Mouse (Mus musculus): ENCODE data around the gene Gtf2f2. TPM values are rescaled to one million over a fixed set of nuclear protein-coding genes. Genes with fewer than 3 reads are reported as not detected.
"Not testable (repeated sequence)": the region's sequence is repeated elsewhere in the genome, so short reads cannot be mapped to it uniquely, and the experiment has no call there.

Gene Gtf2f2
- polyA plus RNA-seq, 1 experiment from 2014 or later = 40.5 TPM

DNA sequence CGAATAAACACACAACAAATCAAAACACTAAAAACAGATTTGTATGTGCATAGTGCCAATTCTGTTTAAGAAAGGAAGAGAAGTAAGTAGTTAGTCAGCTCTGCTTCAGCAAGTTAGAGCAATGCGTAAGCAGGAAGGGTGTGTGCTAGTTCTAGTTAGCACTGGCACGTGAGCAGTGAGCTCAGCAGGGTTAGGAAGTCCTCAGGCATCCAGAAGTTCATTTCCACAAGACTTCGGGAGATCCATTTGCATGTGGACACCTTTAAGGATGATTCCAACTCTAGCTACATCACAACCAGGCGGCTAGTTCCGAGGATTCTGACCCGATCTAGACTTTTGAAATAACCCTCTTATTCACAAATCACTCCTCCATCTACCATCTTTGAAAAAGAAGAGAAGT, 55.9 kb downstream of the Gtf2f2 start, which contains the start of gene Kctd4:
TSS of gene Kctd4 (plus strand) at position 244 of the 400 bp plus-strand sequence.
- Histone ChIP-seq H3K27ac (ENCODE audit: low read depth, low read length) (no peak within 1 kb of the TSS), H3K27me3 (ENCODE audit: control insufficient read depth, insufficient read depth, low read length) (no peaks in the 10 kb centered on the region)

DNA sequence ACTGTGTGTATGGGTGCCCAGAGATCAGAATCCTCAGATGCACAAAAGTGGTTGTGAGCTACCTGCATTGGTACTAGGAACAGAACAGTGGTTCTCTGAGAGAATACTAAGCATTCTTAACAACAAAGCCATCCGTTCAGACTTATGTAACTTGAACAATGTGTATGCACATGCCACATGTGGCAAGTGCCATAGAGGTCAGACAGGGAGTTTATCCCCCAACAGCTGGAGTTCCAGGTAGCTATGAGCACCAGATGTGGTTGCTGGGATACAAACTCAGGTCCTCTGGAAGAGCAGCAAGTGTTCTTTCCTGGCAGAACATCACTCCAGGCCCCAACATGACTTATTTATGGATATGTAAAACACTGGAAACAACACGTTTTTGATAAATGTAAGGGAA, 57.7 kb downstream of the Gtf2f2 start:
- WGBS = 68% methylated on average over 2 of the region's 2 CpGs
- Histone ChIP-seq H3K27ac (ENCODE audit: low read depth, low read length) (no peak overlapping the region), H3K4me2 (ENCODE audit: low read depth, low read length) (no peak overlapping the region), H3K9me3 (ENCODE audit: control insufficient read depth, low read length) (no peaks in the 10 kb centered on the region), H3K9ac (replicated peaks; ENCODE audit: low read depth, low read length) (no peak overlapping the region), H3K4me1 (ENCODE audit: control insufficient read depth, insufficient read depth, low read length) (no peaks in the 10 kb centered on the region), H3K4me3 (ENCODE audit: low read depth, low read length) (no peak overlapping the region), H3K36me3 (ENCODE audit: control insufficient read depth, insufficient read depth, low read length) (no peaks in the 10 kb centered on the region), H3K27me3 (ENCODE audit: control insufficient read depth, insufficient read depth, low read length) (no peaks in the 10 kb centered on the region)
- ATAC-seq (ENCODE audit: low read depth) = no peak

More for the DNA sequence above, 55.9 kb downstream of the Gtf2f2 start, which contains the start of gene Kctd4:
- no peak for ATAC-seq (ENCODE audit: low read depth)
- no peak within 1 kb of the TSS for H3K9ac ChIP-seq (replicated peaks; ENCODE audit: low read depth, low read length)
- H3K9me3 ChIP-seq (ENCODE audit: control insufficient read depth, low read length) = no peaks in the 10 kb centered on the region
- H3K4me2 ChIP-seq (ENCODE audit: low read depth, low read length) = no peak within 1 kb of the TSS
- H3K4me3 ChIP-seq (ENCODE audit: low read depth, low read length) = no peak within 1 kb of the TSS
- no peaks in the 10 kb centered on the region for H3K36me3 ChIP-seq (ENCODE audit: control insufficient read depth, insufficient read depth, low read length)
- H3K4me1 ChIP-seq (ENCODE audit: control insufficient read depth, insufficient read depth, low read length) = no peaks in the 10 kb centered on the region
- 94% methylated on average over 7 of the region's 7 CpGs for WGBS

DNA sequence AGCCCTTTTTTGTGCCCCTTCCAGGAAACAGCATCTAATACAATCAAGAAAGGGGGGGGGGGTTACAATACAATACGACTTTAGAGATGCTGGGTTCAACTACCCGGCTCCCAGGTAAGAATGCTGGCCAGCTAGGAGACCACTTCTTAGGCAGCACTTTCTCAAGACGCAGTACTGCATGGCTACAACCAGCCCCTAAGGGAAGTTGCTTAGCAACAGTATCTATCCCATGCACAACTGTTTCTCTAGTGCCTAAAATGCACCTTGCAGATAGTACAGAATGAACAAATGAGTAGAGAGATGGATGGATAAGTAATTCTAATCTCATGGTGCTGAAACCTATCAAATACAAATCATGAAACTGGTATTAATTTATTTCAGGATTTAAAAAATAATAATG, 63.0 kb downstream of the Gtf2f2 start:
- Histone ChIP-seq H3K9me3 (ENCODE audit: control insufficient read depth, low read length) (no peaks in the 10 kb centered on the region), H3K27me3 (ENCODE audit: control insufficient read depth, insufficient read depth, low read length) (no peaks in the 10 kb centered on the region), H3K4me2 (ENCODE audit: low read depth, low read length) (no peak overlapping the region), H3K4me1 (ENCODE audit: control insufficient read depth, insufficient read depth, low read length) (peaks cover 4% of the 10 kb centered on the region; the same call in 1 of the 2 replicates), H3K36me3 (ENCODE audit: control insufficient read depth, insufficient read depth, low read length) (no peaks in the 10 kb centered on the region), H3K9ac (replicated peaks; ENCODE audit: low read depth, low read length) (no peak overlapping the region), H3K27ac (ENCODE audit: low read depth, low read length) (0 out of 2 replicates have a peak overlapping the region, but pooled peaks have one; percentile 7), H3K4me3 (ENCODE audit: low read depth, low read length) (no peak overlapping the region)
- 47% methylated on average over 3 of the region's 3 CpGs for WGBS
- peak; percentile 46; the same call in 1 of the 2 replicates for ATAC-seq (ENCODE audit: low read depth)

DNA sequence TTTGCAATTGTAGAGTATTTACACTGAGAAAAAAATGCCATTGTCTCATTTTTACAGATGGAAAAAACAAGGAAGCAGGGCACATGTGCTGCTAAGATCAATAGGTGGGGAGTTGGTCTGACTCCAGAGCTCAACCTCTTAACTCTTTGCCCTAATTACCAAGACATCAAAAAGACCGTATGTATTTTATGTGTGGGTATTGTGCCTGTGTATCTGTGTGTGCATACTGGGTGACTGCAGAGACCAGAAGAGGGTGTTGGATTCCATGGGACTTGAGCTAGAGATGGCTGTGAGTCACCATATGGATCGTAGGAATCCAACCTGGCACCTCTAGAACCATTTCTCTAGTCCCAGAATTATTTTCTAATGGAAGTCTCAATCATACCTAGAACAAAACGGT, 68.3 kb downstream of the Gtf2f2 start:
- 95% methylated on average over 3 of the region's 3 CpGs for WGBS
- no peaks in the 10 kb centered on the region for H3K9me3 ChIP-seq (ENCODE audit: control insufficient read depth, low read length)
- no peaks in the 10 kb centered on the region for H3K36me3 ChIP-seq (ENCODE audit: control insufficient read depth, insufficient read depth, low read length)
- H3K27ac ChIP-seq (ENCODE audit: low read depth, low read length) = no peak overlapping the region
- ATAC-seq (ENCODE audit: low read depth) = no peak
- H3K4me3 ChIP-seq (ENCODE audit: low read depth, low read length) = no peak overlapping the region
- no peaks in the 10 kb centered on the region for H3K27me3 ChIP-seq (ENCODE audit: control insufficient read depth, insufficient read depth, low read length)
- no peaks in the 10 kb centered on the region; the same call in 1 of the 2 replicates for H3K4me1 ChIP-seq (ENCODE audit: control insufficient read depth, insufficient read depth, low read length)
- H3K9ac ChIP-seq (replicated peaks; ENCODE audit: low read depth, low read length) = no peak overlapping the region
- no peak overlapping the region for H3K4me2 ChIP-seq (ENCODE audit: low read depth, low read length)

DNA sequence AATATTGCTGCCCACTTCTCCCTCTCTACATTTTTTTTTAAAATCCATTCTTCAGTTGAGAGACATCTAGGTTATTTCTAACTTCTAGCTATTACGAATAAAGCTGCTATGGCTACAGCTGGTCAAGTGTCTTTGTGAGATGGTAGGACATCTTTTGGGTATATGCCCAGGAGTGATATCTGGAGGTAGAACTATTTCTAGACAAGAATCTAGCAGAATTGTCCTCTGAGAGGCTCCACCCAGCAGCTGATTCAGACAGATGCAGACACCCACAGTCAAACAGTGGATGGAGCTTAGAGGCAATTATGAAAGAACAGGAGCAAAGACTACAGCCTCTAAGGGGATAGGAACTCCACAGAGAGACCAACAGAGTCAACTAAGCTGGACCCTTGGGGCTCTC, 69.2 kb downstream of the Gtf2f2 start:
- Histone ChIP-seq H3K36me3 (ENCODE audit: control insufficient read depth, insufficient read depth, low read length) (no peaks in the 10 kb centered on the region), H3K27me3 (ENCODE audit: control insufficient read depth, insufficient read depth, low read length) (no peaks in the 10 kb centered on the region), H3K27ac (ENCODE audit: low read depth, low read length) (no peak overlapping the region), H3K4me3 (ENCODE audit: low read depth, low read length) (no peak overlapping the region), H3K9ac (replicated peaks; ENCODE audit: low read depth, low read length) (no peak overlapping the region), H3K4me2 (ENCODE audit: low read depth, low read length) (no peak overlapping the region), H3K4me1 (ENCODE audit: control insufficient read depth, insufficient read depth, low read length) (no peaks in the 10 kb centered on the region), H3K9me3 (ENCODE audit: control insufficient read depth, low read length) (no peaks in the 10 kb centered on the region)
- ATAC-seq (ENCODE audit: low read depth) = no peak
- 88% methylated on average over 1 of the region's 1 CpGs for WGBS

DNA sequence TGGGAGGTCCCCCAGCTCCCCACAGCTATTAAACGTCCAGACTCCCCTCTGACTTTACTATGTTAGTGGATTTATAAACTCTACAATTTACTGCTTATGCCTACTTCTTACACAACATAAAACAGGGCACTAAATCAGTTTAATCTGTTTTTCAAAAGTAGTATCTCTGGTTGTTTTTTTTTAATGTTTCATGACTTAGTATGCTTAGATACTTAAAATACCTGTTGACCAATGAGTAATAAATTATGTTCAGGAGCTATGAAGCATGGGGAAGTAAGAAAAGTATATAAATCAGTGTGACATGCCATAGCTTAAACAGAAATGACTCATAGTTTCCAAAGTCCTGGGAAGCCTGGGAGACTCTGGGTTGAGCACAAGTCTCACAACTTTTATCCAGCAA, 73.0 kb downstream of the Gtf2f2 start:
- no peaks in the 10 kb centered on the region for H3K4me1 ChIP-seq (ENCODE audit: control insufficient read depth, insufficient read depth, low read length)
- H3K27ac ChIP-seq (ENCODE audit: low read depth, low read length) = no peak overlapping the region
- H3K4me2 ChIP-seq (ENCODE audit: low read depth, low read length) = no peak overlapping the region
- no peaks in the 10 kb centered on the region for H3K9me3 ChIP-seq (ENCODE audit: control insufficient read depth, low read length)
- no peak overlapping the region for H3K9ac ChIP-seq (replicated peaks; ENCODE audit: low read depth, low read length)
- H3K36me3 ChIP-seq (ENCODE audit: control insufficient read depth, insufficient read depth, low read length) = no peaks in the 10 kb centered on the region
- WGBS = 53% methylated on average over 1 of the region's 1 CpGs
- no peak overlapping the region for H3K4me3 ChIP-seq (ENCODE audit: low read depth, low read length)
- ATAC-seq (ENCODE audit: low read depth) = no peak
- H3K27me3 ChIP-seq (ENCODE audit: control insufficient read depth, insufficient read depth, low read length) = no peaks in the 10 kb centered on the region

DNA sequence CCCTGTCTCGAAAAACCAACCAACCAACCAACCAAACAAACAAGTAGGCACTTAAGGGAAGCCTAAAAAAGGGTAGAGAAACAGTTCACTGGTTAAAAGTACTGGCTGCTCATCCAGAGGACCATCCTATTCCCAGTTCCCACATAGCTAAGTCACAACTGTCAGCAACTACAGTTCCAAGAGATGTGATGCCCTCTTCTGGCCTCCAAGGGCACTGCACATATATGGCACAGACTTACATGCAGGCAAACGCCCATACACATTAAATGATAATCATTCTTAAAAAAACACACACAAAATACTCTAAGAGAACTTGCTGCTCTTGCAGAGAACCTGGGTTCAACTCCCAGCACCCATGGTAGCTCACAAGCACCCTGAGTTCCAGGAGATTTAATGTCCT, 76.3 kb downstream of the Gtf2f2 start:
- no peak overlapping the region for H3K27ac ChIP-seq (ENCODE audit: low read depth, low read length)
- no peak overlapping the region for H3K4me2 ChIP-seq (ENCODE audit: low read depth, low read length)
- H3K9me3 ChIP-seq (ENCODE audit: control insufficient read depth, low read length) = no peaks in the 10 kb centered on the region
- H3K4me1 ChIP-seq (ENCODE audit: control insufficient read depth, insufficient read depth, low read length) = no peaks in the 10 kb centered on the region
- no peaks in the 10 kb centered on the region for H3K27me3 ChIP-seq (ENCODE audit: control insufficient read depth, insufficient read depth, low read length)
- H3K4me3 ChIP-seq (ENCODE audit: low read depth, low read length) = no peak overlapping the region
- no peak overlapping the region for H3K9ac ChIP-seq (replicated peaks; ENCODE audit: low read depth, low read length)
- ATAC-seq (ENCODE audit: low read depth) = no peak
- H3K36me3 ChIP-seq (ENCODE audit: control insufficient read depth, insufficient read depth, low read length) = no peaks in the 10 kb centered on the region
- 96% methylated on average over 2 of the region's 2 CpGs for WGBS

DNA sequence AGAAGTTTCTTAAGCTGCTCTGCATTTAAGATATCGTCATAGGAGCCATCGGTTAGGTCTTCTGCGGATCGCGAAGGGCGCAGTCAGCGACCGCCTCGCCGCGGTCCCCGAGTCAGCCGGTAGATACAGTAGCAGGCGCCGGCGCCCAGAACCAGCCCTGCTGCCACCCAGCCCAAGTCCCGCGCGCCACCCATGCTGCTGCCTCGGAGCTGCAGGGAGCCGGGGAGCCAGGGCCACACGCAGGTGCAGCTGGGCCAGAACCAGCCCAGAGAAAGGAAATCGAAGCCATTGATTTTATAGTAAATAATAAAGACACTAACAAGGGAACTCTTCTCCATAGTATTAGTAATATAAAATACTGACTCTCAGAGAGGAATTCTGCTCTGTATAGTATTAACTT, 79.4 kb downstream of the Gtf2f2 start:
- Histone ChIP-seq H3K4me3 (ENCODE audit: low read depth, low read length) (no peak overlapping the region), H3K4me2 (ENCODE audit: low read depth, low read length) (no peak overlapping the region), H3K9me3 (ENCODE audit: control insufficient read depth, low read length) (no peaks in the 10 kb centered on the region), H3K27me3 (ENCODE audit: control insufficient read depth, insufficient read depth, low read length) (no peaks in the 10 kb centered on the region), H3K4me1 (ENCODE audit: control insufficient read depth, insufficient read depth, low read length) (no peaks in the 10 kb centered on the region), H3K36me3 (ENCODE audit: control insufficient read depth, insufficient read depth, low read length) (no peaks in the 10 kb centered on the region), H3K9ac (replicated peaks; ENCODE audit: low read depth, low read length) (no peak overlapping the region), H3K27ac (ENCODE audit: low read depth, low read length) (no peak overlapping the region)
- 93% methylated on average over 23 of the region's 23 CpGs for WGBS
- ATAC-seq (ENCODE audit: low read depth) = no peak

DNA sequence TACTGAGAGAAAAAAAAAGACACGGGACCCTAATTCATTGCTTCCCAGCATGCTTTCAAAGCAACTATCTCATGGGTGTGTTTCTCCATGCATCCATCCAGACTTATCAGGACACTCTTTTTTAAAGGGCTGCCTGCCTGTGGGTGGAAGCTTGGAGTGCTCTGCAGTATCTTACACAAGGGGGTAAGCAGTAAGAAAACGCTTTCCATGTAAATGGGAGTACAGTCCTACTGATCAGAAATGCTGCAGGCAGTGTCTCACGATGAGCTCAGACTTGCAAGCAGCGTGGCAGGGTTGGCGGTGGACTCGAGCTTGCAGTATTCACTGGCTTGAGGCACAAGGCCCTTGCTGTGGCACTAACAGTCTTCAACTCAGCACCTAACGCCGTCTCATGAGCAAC, 81.0 kb downstream of the Gtf2f2 start:
- 89% methylated on average over 8 of the region's 8 CpGs for WGBS
- not testable (repeated sequence) for H3K4me1 ChIP-seq (ENCODE audit: control insufficient read depth, insufficient read depth, low read length); H3K27ac ChIP-seq (ENCODE audit: low read depth, low read length); H3K9ac ChIP-seq (replicated peaks; ENCODE audit: low read depth, low read length); H3K4me3 ChIP-seq (ENCODE audit: low read depth, low read length); H3K27me3 ChIP-seq (ENCODE audit: control insufficient read depth, insufficient read depth, low read length); H3K36me3 ChIP-seq (ENCODE audit: control insufficient read depth, insufficient read depth, low read length); H3K4me2 ChIP-seq (ENCODE audit: low read depth, low read length); ATAC-seq (ENCODE audit: low read depth); H3K9me3 ChIP-seq (ENCODE audit: control insufficient read depth, low read length)

Measured in neural tube, embryonic 14.5 days (tissue).